Mouse (Mus musculus) frontal cortex, postnatal 14 days (tissue): ENCODE data around the gene Ccdc184.

ENCODE experiments used
- DNase-seq, 2 experiments: peaks; one replicate each; pipeline ENCODE4 v3.0.0; 2022; ENCODE audit warnings: low spot score in 2 of 2

Gene Ccdc184

DNA sequence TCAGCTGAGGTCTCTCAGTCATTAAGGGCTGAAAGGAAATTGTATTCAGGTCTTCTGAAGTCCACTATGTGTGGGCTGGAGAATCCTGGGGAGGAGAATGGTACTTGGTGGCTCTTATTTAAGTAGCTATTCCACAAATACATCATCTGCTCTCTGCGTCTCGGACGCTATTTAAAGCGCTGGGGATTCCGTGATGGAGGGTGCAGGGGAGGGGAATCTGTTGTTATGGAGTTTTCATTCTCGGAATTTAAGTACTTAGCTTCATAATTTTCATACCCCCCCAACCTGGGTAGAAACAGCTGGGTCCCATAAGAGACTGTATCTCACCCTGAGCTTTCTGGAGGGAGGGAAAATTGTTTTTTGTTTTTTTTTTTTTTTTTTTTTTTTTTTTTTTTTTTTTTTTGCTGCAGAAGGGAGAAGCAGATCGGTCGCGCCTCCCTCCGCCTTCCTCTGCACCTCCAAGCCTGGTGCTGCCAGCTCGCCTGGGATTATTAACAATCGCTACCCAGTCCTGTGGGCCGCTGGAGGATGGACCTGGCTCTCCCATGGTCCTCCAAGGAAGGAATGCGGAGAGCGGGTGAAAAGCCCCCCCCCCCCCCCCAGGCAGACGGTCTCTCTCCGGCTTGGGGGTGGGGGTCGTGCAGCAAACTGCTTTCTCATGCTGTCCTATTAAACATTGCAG is at the start of gene Ccdc184:
TSS of gene Ccdc184 (plus strand) at position 196 of the 682 bp plus-strand sequence.
- peak in 1 of 2 experiments; percentile 19 for DNase-seq

GRCm38 (mm10) chr15:98119363-98119762 is 47.6 kb upstream of the Ccdc184 start:
- DNase-seq, result no peak

GRCm38 (mm10) chr15:98120831-98121230 is 46.1 kb upstream of the Ccdc184 start:
- DNase-seq, result no peak

DNA sequence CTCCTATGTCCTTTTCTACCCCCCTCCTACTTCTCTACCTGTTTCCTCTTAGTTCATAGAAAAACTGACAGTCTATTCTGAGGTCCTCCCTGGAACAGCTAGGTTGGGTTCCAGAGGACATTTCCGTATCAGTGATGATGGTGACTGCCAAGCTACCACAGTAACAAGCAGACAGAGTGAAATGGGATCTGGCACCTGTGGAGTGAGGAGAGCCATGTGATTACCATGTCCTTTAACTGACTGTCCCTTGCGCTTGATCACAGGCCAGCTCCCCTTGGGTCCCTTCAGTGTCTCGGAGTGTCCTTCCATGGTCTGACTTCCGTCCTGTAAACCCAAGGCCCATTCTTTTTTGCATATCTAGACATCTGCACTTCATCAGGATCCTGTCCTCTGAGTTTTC is 36.0 kb upstream of the Ccdc184 start:
- DNase-seq, result no peak

- no peak for DNase-seq
These were observed 35.5 kb upstream of the Ccdc184 start for GRCm38 (mm10) chr15:98131451-98131850.

- no peak for DNase-seq
These were observed 34.9 kb upstream of the Ccdc184 start for GRCm38 (mm10) chr15:98131942-98132655.

DNA sequence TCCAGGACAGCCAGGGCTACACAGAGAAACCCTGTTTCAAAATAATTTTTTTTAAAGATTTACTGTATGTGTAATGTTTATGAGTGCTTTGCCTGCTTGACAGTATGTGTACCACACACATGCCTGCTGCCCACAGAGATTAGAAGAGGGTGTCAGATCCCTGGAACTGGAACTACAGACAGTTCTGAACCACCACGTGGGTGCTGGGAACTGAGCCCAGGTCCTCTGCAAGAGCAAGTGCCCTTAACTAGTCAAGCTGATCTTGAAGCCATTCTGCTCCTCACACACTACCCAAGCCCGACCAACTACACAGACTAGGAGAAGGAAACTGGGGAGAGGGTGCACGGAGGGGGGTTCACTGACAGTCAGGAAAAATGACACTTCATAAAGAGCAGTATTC is 33.5 kb upstream of the Ccdc184 start:
- no peak for DNase-seq

DNA sequence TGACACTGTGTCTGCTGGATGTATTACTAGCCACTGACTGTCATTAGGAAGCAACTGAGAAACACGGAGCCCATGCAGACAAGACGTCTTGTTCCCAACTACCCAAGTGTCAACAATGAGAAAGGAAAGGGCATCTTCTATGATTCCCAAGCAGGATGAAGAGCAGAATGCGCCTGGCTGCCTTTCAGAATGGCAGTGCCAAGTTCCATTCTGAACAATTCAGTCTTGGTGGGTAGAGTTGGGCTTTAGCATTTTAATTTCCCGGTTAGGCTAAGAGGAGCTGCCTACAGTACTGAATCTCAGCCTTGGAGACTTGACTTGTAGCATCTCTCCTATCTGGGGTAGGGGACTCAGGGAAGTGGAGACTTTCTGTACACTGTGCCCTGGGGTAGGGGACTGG is 32.9 kb upstream of the Ccdc184 start:
- no peak for DNase-seq

DNA sequence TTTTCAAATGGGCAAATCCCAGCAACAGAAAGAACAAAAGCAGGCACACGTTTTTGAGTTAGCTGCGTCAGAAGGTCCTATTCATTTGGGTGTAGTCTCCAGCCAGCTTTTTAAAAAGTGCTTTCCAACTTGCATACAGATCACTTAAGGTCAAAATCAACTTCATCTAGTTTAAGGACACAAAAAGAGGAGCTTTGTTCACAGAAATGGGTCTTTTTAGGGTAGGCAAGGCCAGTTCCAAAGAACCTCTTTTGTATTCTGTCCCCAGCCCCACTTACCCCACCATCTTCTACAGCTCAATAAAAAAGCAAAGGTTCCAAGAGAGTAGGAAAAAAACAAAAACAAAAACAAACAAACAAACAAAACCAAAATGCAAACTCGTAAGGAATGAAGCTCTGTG is 32.3 kb upstream of the Ccdc184 start:
- DNase-seq, result no peak

DNA sequence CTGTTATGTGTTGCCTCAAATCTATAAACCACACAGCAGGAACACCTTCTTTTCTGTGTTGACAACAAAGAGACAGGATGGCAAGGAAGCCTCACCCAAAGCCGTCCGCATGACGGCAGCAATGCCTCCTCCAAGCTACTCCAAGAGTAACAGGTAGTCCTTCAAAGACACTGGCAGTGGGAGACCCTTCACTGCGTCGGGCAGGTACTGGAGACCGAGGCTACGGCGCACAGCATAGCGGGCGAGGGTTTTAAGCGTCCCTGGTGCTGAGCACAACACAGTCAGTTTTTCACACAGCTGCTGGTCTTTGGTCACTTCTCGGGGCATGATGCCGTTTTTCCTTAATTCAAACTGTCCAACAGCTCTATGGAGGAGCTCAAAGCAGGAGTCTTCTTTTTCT is 31.3 kb upstream of the Ccdc184 start:
- DNase-seq, result no peak

GRCm38 (mm10) chr15:98136871-98137270 is 30.1 kb upstream of the Ccdc184 start:
- DNase-seq, result no peak

GRCm38 (mm10) chr15:98139763-98140162 is 27.2 kb upstream of the Ccdc184 start:
- no peak for DNase-seq

DNA sequence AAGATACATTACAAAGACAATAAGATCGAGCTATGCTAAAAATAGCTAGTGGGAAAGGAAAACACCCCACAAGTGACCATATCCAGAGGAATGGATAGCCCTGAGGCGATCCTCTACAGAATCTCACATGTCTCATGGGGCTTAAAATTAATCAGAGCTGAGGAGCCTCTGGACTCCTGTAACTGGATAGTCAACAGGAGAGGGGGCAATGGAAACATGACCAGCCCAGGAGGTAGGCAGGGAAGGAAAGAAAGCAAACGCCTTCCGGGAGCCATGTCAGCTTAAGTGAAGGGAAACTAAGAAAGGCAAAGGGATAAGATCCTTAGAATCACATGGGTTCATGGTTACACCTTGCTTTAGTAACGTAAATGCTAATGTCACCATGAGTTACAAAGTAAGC is 26.1 kb upstream of the Ccdc184 start:
- no peak for DNase-seq

GRCm38 (mm10) chr15:98142515-98142914 is 24.4 kb upstream of the Ccdc184 start:
- DNase-seq, result no peak

- no peak for DNase-seq
These were observed 22.0 kb upstream of the Ccdc184 start for GRCm38 (mm10) chr15:98144861-98145507.

DNA sequence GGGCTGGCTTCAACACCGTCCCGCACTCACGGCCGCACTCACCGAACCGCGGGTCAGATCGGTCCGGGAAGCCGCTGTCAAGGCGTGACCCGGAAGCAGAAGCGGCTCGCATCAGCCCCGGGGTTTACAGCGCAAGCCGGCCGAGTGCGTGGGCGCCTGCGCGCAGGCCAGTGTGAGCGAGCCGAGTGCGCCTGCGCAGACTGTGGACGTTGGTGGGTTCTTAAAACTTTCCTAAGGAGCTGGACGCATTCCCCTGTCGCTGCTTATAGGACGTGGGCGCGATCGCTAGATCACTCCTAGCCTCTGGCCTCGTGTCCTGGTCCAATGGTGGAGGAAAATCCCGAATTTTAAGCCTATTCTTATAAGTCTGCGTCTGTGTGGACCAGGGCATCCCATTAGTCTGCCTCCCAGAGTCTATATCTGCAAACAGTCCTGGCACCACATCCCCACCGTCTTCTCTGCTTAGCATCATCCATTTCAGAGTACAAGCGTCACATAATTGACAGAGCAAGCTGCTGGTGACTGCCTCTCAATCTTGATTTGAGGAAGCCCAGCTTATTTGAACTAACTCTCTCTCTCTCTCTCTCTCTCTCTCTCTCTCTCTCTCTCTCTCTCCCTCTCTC is 21.3 kb upstream of the Ccdc184 start:
- peak; percentile 87 to 92 for DNase-seq

DNA sequence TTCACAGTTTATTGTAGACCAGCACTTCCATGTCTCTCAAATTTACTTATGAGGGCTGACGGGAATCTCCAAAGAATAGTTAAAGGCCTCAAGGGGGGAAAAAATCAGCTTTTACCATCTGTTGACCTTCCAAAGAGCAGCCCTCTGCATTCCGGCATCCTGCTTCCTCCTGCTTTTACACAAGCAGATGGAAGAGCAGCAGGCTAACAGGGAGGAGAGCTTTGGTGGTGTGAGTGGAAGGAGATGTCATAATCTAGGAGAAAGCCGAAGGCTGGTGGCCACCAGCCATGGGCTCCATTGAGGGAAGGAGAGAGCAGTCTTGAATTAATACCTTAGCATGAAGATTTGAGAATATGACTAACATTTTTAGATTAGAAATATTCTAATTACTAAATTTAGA is 18.6 kb upstream of the Ccdc184 start:
- no peak for DNase-seq

- no peak for DNase-seq
These were observed 17.8 kb upstream of the Ccdc184 start for GRCm38 (mm10) chr15:98149166-98149602.

- no peak for DNase-seq
These were observed 14.0 kb upstream of the Ccdc184 start for GRCm38 (mm10) chr15:98152916-98153315.

DNA sequence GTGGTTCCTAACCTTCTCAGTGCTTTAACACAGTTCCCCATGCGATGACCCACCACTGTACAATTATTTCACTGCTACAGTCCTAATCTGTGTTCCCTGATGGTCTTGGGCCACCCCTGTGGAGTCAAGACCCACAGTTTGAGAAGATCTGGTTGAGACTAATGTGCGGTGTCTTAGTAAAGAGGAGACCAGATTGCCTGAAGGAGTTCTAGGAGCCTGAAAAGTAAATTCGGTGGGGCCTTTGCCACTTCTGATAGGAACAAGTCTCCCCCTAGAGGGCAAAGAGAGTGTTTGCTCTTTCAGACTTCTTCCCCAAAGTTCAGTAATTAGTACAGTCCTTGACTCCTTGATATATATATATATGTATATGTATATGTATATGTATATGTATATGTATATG is 13.3 kb upstream of the Ccdc184 start:
- DNase-seq, result no peak

- no peak for DNase-seq
These were observed 12.8 kb upstream of the Ccdc184 start for GRCm38 (mm10) chr15:98154146-98154545.

GRCm38 (mm10) chr15:98154631-98155030 is 12.3 kb upstream of the Ccdc184 start:
- DNase-seq, result no peak
